Mouse (Mus musculus) stomach, embryonic 16.5 days (tissue): Measurements from ENCODE around the gene Nln. TPM values are rescaled to one million over a fixed set of nuclear protein-coding genes. Genes with fewer than 3 reads are reported as not detected.

ENCODE experiments used
- ATAC-seq: fragments of 200-750 bp; cut with Nextera tagmentation; 2 replicates; pipeline ENCODE4 v1.8.0; 2017; ENCODE audit warnings: moderate number of reproducible peaks, moderate TSS enrichment; ENCODE audit not compliant: insufficient read depth, low FRiP score
- H3K27ac ChIP-seq: fragments of 300-500 bp; sonication (generic); 2 replicates; pipeline ENCODE4 v1.5.1; 2014; ENCODE audit warnings: low read length
- H3K27me3 ChIP-seq: fragments of 300-500 bp; sonication (generic); 2 replicates; pipeline ENCODE4 v1.6.1; 2014; ENCODE audit warnings: low read length, control low read depth, mixed read lengths; ENCODE audit not compliant: control insufficient read depth, insufficient read depth
- H3K36me3 ChIP-seq: fragments of 300-500 bp; sonication (generic); 2 replicates; pipeline ENCODE4 v1.6.1; 2014; ENCODE audit warnings: low read length; ENCODE audit not compliant: control insufficient read depth, insufficient read depth
- H3K4me1 ChIP-seq: fragments of 300-500 bp; sonication (generic); 2 replicates; pipeline ENCODE4 v1.6.1; 2014; ENCODE audit warnings: low read length, control low read depth, mixed read lengths; ENCODE audit not compliant: control insufficient read depth, insufficient read depth
- H3K4me2 ChIP-seq: fragments of 300-500 bp; sonication (generic); 2 replicates; pipeline ENCODE4 v1.6.1; 2014; ENCODE audit warnings: low read depth, low read length, mixed read lengths
- H3K4me3 ChIP-seq: fragments of 300-500 bp; sonication (generic); replicated peaks from 2 replicates; pipeline ENCODE4 v1.5.1; 2014; ENCODE audit warnings: mild to moderate bottlenecking, low read length
- H3K9ac ChIP-seq: fragments of 300-500 bp; sonication (generic); 2 replicates; pipeline ENCODE4 v1.6.1; 2014; ENCODE audit warnings: low read length
- H3K9me3 ChIP-seq: fragments of 300-500 bp; sonication (generic); replicated peaks from 2 replicates; pipeline ENCODE4 v1.6.1; 2016; ENCODE audit warnings: low read length, control low read depth; ENCODE audit not compliant: control insufficient read depth
- whole genome bisulfite sequencing: fragments of 180-500 bp; shearing (Covaris S2); extraction: QIAGEN DNeasy Blood & Tissue Kit; methylation state at CpG from one replicate; pipeline ENCODE4 v1.1.7; 2014; 5-methylcytosine and 5-hydroxymethylcytosine counted together
- polyA plus RNA-seq: library from polyadenylated mRNA; unstranded; fragments of >200 nt; fragmentation: Nextera tagmentation; extraction: Ambion mirVana; gene quantifications from 2 replicates; pipeline ENCODE4 v1.2.1, GENCODE M21; 2015

Nln gene
- polyA plus RNA-seq, 1 experiment from 2014 or later, result 23.6 TPM

DNA sequence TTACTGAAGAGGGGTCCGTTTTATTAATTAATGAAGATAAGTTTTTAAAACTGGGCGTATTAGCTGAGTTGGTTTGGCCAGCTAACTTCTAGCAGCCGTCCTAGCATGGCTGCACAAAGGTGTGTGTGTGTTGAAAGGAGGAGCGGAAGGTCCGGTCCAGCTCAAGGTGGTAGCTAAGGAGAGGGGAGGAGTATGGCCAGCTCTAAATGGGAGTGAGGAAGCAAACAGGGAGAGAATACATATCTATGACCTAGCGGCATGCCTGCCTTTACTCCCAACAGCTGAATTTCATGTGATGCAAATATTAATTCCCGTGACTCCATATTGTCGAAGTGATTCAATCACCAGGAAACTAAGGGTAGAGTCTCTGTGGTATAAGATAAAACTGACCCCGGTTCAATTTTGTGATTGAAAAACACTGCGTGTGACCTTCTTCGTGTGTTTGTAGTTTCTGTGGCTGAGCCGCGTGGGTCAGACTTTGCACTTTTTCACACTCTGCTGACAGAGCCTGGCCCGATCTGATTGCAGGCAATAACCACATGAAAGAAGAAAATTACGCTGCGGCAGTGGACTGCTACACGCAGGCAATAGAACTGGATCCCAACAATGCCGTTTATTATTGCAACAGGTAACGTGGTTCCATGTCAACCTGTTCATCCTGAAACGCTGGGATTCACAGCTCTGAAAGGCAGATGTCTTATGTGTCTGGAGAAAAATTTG is 14.4 kb upstream of the Nln start:
- H3K4me3 ChIP-seq, result no peak overlapping the region
- H3K4me1 ChIP-seq, result 0 out of 2 replicates have a peak, but pooled peaks cover 7% of the 10 kb centered on the region
- no peak overlapping the region for H3K4me2 ChIP-seq
- H3K36me3 ChIP-seq, result no peaks in the 10 kb centered on the region
- no peaks in the 10 kb centered on the region for H3K9me3 ChIP-seq
- 86% methylated on average over 20 of the region's 20 CpGs for WGBS
- H3K27ac ChIP-seq, result no peak overlapping the region
- no peak overlapping the region for H3K9ac ChIP-seq
- H3K27me3 ChIP-seq, result no peaks in the 10 kb centered on the region
- no peak for ATAC-seq

DNA sequence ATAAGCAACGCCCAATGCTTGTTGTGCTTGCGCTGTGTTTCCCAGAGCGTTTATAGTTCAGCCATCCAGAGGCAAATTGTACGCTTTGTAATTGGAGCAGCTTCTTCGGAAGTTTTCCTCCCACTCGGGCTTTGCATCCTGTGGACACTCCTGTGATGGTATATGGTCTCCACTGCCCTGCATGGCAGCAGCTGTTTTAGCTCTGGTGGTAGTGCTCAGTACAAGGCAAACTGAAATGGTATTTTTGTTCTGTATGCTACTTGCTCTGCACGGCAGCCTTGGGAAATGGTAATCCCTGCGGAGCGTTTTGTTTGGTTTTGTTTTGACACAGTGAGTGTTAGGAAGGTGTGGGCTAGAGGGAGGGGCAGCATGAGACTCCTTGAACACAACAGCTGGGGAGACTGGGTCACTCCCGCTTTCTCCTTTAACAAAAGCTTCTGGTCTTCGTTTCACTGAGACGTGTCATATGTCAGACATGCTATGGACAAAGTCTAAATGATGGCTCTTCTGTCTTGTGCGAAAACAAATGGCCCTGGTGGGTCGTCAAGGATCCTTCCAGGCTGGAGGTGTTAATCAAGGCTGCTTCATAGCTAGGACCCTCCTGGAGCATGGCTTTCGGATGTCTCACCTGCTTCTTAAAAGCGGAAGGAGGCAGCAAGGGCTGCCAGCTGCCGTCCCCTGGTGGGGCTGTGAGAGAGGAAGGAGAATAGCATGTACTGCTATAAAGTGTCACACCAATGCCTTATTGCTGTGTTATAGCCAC is 12.8 kb upstream of the Nln start:
- ATAC-seq, result no peak; the same call in 1 of the 2 replicates
- H3K27me3 ChIP-seq, result no peaks in the 10 kb centered on the region
- 41% methylated on average over 17 of the region's 17 CpGs for WGBS
- 0 out of 2 replicates have a peak overlapping the region, but pooled peaks have one; percentile 15 for H3K4me3 ChIP-seq
- H3K9me3 ChIP-seq, result no peaks in the 10 kb centered on the region
- H3K9ac ChIP-seq, result no peak overlapping the region
- H3K4me2 ChIP-seq, result peak overlapping the region; percentile 24; the same call in 1 of the 2 replicates
- 0 out of 2 replicates have a peak, but pooled peaks cover 7% of the 10 kb centered on the region for H3K4me1 ChIP-seq
- peak overlapping the region; percentile 22; the same call in 1 of the 2 replicates for H3K27ac ChIP-seq
- H3K36me3 ChIP-seq, result no peaks in the 10 kb centered on the region

DNA sequence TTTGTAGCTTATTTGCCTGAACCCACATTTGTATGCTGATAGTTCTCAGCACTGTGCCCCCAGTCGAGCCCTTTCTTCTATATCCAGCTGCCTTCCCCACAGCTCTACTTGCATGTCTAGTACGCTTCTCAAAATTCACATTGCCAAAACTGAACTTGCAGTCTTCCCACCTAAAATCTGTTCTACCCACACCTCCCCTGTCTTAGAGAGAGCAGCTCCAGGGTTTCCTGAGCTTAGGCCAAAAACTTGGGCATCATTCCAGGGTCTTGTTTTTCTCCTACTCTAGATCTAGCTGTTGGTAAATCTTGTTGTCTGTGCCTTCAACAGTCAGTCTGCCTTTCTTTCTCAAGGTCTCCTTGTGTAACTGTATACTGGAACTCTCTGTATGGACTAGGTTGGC is 5.4 kb upstream of the Nln start:
- Histone ChIP-seq H3K4me3 (no peak overlapping the region), H3K9ac (no peak overlapping the region), H3K27ac (no peak overlapping the region), H3K27me3 (no peaks in the 10 kb centered on the region), H3K4me1 (no peaks in the 10 kb centered on the region), H3K4me2 (no peak overlapping the region), H3K36me3 (no peaks in the 10 kb centered on the region), H3K9me3 (no peaks in the 10 kb centered on the region)
- ATAC-seq, result no peak
- WGBS, result 82% methylated on average over 2 of the region's 2 CpGs

DNA sequence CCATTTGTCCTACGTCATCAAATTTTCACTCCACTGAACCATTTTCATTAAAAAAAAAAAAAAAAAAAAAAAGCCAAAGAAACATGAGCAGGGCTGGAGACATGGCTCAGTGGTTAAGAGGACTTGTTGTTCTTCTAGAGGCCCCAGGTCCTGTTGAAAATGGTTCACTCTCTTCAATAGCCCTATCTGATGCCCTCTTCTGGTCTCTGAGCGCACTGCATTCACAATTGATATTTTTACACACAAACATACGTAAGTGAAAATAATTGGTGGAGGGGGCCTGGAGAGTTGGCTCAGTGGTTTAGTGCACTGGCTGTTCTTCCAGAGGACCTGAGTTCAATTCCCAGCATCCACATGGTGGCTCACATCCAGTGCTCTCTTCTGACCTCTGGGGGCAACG is 4.4 kb upstream of the Nln start:
- no peak overlapping the region for H3K4me3 ChIP-seq
- H3K9me3 ChIP-seq, result no peaks in the 10 kb centered on the region
- no peak overlapping the region for H3K9ac ChIP-seq
- H3K4me2 ChIP-seq, result no peak overlapping the region
- no peaks in the 10 kb centered on the region for H3K27me3 ChIP-seq
- no peaks in the 10 kb centered on the region for H3K4me1 ChIP-seq
- no peak for ATAC-seq
- 95% methylated on average over 4 of the region's 4 CpGs for WGBS
- H3K27ac ChIP-seq, result no peak overlapping the region
- no peaks in the 10 kb centered on the region for H3K36me3 ChIP-seq

DNA sequence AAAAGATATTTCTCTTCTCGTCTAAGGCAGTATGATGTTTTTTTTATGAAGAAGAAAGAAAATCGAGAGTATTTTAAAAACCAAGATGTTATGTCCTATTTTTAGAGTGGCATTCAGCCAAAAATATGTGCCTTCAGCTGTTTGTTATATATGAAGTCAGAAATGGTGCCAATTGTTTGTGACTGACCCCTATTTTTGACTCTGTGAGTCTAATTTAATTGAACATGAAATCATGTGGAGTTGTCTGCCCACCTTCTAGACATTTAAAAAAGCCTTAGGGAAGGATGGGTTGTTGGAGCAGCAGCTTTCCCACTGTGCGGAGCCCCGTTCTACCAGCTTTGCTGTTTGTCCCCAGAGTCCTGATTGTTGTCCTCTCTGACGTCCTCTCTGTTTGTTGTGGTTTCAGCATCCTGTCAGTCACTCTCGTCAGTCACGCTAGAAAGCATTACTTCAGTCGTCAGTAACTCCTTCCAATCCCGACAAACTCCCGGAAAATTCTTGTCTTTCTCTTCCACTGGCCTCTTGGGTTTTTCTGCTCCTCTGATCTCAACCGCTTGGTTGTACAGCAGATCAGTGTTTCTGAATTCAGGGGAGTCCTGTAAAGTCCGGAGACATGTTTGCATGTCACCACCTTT is 3.0 kb upstream of the Nln start:
- WGBS, result 66% methylated on average over 12 of the region's 12 CpGs
- Histone ChIP-seq H3K9me3 (no peaks in the 10 kb centered on the region), H3K4me3 (no peak overlapping the region), H3K27ac (no peak overlapping the region), H3K4me1 (peaks cover 3% of the 10 kb centered on the region; the same call in 1 of the 2 replicates), H3K4me2 (no peak overlapping the region), H3K9ac (no peak overlapping the region), H3K36me3 (no peaks in the 10 kb centered on the region), H3K27me3 (no peaks in the 10 kb centered on the region)
- no peak for ATAC-seq

DNA sequence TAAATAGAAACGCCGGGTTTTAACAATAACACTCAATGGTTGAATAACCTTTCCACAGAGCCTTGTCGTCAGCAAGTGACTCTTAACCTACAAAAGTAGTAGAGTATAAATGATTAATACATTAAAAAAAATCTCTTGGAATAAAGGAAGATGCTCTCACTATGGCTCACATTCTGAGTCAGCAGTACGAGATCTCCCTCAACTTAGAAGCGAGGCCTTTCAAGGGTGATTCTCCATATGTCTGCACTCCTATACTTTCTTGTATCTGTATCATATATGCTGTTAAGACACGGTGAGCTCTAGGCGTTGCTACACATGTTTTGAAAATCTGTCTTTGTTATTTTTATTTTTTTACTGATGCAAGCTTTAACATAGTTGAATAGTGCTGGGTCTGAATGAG is 1.1 kb upstream of the Nln start:
- H3K27me3 ChIP-seq, result no peaks in the 10 kb centered on the region
- H3K4me2 ChIP-seq, result peak overlapping the region; percentile 70
- no peaks in the 10 kb centered on the region for H3K9me3 ChIP-seq
- H3K4me1 ChIP-seq, result peaks cover 3% of the 10 kb centered on the region; the same call in 1 of the 2 replicates
- 42% methylated on average over 7 of the region's 7 CpGs for WGBS
- no peaks in the 10 kb centered on the region for H3K36me3 ChIP-seq
- peak overlapping the region; percentile 77 for H3K4me3 ChIP-seq
- H3K9ac ChIP-seq, result peak overlapping the region; percentile 75; the same call in 1 of the 2 replicates
- no peak for ATAC-seq
- no peak overlapping the region for H3K27ac ChIP-seq

DNA sequence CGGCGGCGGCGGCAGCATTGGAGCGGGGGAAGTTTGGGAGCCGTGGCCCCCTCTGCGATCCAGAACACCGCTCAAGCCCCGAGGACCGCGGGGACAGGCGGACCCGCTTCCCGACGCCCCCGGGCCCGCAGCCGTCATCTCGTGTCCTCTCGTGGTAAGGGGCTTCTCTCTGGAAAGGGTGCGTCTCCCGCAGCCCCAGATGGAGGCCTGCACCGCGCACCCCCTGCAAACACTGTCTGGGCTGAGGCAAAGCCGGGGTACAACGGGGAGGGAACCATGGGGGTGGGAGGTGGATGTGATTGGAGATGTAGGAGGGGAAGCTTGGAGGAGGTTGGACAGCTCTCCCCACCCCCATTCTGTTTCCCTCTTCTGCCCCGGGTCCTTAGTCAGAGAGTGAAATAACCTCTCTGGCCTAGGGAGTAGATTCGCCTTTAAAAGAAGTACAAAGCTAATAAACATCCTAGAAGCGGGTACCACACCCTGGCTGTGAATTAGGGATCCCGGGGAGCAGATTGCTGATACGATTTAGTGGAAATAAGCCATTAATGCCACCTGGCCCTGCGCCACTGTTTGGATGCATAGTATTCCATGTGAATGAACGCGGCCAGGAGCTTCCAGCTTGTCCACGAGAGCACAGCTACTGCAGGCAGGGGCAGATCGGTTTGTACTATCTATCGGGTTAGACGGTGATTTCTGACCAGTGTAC is 555 bp upstream of the Nln start:
- peak overlapping the region; percentile 75 for H3K9ac ChIP-seq
- no peaks in the 10 kb centered on the region; the same call in 1 of the 2 replicates for H3K9me3 ChIP-seq
- peak overlapping the region; percentile 21; the same call in 1 of the 2 replicates for H3K27ac ChIP-seq
- H3K4me3 ChIP-seq, result peak overlapping the region; percentile 77
- WGBS, result 2% methylated on average over 38 of the region's 38 CpGs
- H3K4me1 ChIP-seq, result peaks cover 3% of the 10 kb centered on the region; the same call in 1 of the 2 replicates
- peak overlapping the region; percentile 70 for H3K4me2 ChIP-seq
- H3K36me3 ChIP-seq, result no peaks in the 10 kb centered on the region
- peak; percentile 56 for ATAC-seq
- no peaks in the 10 kb centered on the region for H3K27me3 ChIP-seq

DNA sequence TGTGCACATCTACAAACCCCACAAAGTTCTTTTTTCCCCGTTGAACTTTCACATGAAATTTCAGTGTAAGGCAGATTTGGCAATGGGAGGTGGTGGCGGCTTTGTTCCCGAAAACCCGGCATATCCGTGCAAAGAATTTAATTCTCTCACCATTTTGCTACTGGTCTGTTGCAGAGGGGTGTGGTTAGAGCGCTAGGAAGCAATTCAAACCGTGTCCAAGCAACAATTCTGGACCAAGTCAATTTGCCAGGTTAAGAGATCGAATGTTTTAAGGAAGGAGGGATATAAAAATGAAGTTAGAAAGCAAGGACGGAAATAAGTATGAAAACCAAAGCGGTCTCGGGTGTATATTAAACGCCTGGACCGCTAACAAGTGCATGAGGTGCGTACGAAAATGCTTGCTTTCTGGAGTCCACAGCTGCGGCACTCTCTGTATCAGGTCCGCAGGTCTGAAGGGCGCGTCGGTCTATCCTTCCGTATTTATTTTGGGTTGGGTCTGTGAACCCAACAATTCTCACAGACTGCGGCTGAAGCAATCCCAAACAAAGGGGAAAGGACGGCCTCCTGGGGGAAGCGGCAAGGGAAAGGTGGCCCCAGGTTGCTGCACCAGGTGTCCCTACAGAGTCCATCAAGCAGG is 645 bp downstream of the Nln start:
- H3K27me3 ChIP-seq, result no peaks in the 10 kb centered on the region
- H3K9ac ChIP-seq, result peak overlapping the region; percentile 83
- peaks cover 8% of the 10 kb centered on the region for H3K9me3 ChIP-seq
- under 1% methylated on average over 24 of the region's 24 CpGs for WGBS
- H3K27ac ChIP-seq, result peak overlapping the region; percentile 76
- peak overlapping the region; percentile 77 for H3K4me3 ChIP-seq
- H3K36me3 ChIP-seq, result no peaks in the 10 kb centered on the region; the same call in 1 of the 2 replicates
- H3K4me1 ChIP-seq, result peaks cover 3% of the 10 kb centered on the region; the same call in 1 of the 2 replicates
- H3K4me2 ChIP-seq, result peak overlapping the region; percentile 97
- ATAC-seq, result no peak
